Mouse (Mus musculus): Measurements from ENCODE around the gene Slk.

The Slk gene

DNA sequence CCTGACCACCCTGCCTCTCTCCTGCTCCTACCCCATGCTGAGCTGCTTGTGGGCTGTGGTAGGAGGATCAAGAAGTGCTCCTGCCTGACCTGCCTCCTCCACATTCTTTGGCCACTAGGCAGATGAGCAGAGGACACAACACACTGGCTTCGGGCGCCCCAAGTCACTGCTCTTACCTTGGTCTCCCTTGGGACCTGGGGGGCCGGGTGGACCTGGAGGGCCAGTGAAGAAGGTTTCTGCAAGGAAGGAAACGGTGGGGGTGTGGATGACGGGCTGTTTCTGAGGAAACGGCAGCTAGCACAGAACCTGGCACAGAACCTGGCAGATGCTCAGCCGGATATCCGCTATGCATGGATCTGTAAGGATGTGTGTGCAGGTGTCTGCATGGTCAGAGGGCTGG is 73.7 kb downstream of the Slk start:
- no peak for DNase-seq

GRCm38 (mm10) chr19:47654896-47655295 is 75.4 kb downstream of the Slk start:
- DNase-seq = no peak

DNA sequence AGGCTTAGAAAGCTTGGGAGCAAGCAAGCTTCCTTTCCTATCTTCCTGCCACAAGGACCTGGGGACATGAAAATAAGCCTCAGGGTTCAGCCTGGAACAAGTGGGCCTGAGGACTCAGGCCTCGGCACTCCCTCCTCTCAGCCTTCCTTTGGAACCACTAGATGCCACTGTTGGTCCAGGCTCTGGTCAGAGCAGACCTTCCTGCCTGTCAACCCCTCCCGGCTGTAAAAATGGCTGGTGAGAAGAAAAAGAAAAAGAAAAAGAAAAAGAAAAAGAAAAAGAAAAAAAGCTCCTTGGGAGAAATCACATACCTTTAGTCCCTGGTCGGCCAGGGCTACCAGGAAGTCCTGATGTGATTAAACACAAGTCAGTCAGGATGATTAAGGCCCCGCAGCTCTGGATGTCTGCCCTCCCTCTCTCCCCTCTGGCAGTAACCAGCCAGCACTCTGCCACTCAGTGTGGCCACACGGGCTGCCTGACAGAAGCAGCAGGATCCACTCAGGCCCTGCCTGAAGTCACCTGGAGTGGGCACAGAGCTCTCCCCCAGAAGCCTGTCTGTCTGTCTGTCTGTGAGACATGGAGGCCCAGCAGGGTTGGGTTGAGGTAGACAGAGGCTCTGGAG is 79.5 kb downstream of the Slk start:
- DNase-seq = peak; percentile 56

GRCm38 (mm10) chr19:47659765-47660408 is 80.4 kb downstream of the Slk start:
- no peak for DNase-seq

DNA sequence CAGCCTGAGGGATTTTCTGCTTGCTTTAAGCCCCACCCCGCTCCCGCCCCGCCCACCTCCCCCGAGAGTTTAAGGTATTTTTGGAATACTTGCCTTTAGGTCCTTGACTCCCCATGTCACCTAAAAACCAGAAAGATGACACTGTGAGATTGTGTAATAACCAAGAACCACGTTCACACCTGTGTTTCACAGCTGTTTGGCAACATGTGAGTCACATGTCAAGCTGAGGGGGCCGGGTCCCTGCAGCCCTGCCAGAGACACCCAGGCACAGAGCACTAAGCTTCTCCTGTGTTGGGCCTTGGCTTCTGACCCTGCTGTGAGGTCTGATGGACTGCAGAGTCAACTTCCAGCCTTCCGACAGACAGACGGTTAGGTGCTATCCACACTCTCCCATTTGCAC is 88.1 kb downstream of the Slk start:
- no peak for DNase-seq

DNA sequence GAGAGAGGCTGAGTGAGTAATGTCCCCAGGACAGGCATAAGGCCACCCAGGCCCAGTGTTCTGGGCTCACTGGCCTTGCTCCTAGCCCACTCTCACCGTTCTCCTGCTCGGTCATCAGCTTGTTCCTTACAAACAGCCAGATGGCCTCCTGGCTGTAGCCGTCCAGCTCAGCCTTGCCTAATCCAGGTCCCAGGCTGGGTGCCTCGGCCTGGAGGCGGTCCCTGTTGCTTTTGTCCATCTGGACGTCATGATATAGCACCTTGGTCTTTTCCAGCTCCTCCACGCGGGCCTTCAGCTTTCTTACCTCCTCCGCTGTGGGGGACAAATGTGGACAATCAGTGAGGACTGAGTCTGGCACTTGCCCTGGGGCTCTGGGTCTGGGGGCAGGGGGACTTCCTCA is 88.9 kb downstream of the Slk start:
- peak; percentile 62 to 68 for DNase-seq

DNA sequence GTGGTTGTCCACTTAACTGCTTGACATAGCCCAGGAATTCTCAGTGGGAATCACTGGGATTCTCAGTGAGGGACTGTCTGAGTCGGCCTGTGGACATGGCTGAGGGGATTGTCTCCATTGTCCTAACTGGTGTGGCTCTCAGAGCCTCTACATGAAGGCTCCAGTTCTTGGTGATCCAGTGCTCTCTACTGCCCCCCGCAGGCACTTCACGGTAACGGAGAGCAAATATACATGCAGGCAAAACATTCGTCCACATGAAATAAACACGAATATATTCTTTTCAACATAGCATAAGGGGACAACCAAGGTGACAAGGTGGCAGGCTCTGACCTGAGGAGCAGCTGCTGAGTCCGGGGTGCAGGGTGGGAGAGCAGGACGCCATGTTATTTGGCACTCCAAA is 94.9 kb downstream of the Slk start:
- DNase-seq = peak; percentile 27 to 31

GRCm38 (mm10) chr19:47678675-47679074 is 99.2 kb downstream of the Slk start:
- no peak for DNase-seq

- DNase-seq = no peak
Observed at GRCm38 (mm10) chr19:47689592-47689991, 110.1 kb downstream of the Slk start.

GRCm38 (mm10) chr19:47691994-47692393 is 112.5 kb downstream of the Slk start, which contains the start of gene Col17a1:
TSS of gene Col17a1 (minus strand) at chr19:47692094.
- no peak for DNase-seq
